Mouse (Mus musculus): ENCODE measurements around the gene Lsm11.
A peak's percentile ranks its signal among the peaks of the same experiment; 100 is the strongest.

DNA sequence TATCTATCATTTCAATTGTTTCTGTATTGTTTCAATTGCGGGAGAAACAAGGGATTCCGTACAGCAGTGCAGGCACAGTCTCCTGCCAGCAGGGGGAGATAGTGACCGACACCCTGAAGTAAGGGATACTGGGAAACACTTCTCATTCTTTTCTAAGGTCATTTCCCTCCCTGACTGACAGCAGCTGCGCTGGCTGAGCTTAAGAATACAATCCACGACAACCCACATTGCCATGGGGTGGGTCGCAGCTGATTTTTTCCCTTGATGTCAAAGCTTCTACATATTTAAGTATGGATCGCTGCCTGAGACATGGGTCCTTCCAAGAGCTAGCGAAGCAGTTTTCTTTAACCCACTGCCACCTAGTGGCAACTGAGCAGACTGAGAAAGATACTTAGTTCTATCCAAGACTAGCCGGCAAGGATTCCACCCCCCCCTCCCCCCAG is 18.1 kb downstream of the Lsm11 start:
- TF ChIP-seq CTCF (IDR thresholded peaks at IDR 0.05; ENCODE audit: control insufficient read depth, insufficient read depth, low read length) (peak; percentile 92), POLR2A (IDR thresholded peaks at IDR 0.05; ENCODE audit: borderline replicate concordance, control insufficient read depth, low read depth, low read length) (no peak)

All from bone marrow, adult 2 months (tissue).